Mouse (Mus musculus): ENCODE measurements around the gene Chd6.

DNA sequence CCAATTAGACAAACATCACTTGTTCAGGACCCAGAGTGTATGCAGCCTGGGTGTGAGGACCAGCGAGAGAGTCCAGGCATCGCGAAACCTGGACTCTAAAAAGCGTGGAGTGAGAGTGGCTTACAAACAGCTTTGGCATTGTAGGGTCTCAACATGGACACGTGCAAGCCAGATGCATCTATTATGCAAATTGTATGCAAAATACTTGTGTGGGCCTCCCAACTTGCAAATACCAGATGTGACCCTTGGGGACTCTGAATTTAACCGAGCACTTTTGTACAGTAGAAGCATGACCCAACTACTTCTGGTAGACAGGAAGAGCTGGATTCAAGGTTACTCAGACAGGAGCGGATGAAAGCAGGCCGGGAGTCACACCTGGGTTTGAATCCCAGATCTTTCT lies 192.2 kb downstream of the Chd6 start:
- TF ChIP-seq GATA1 (IDR thresholded peaks at IDR 0.05; ENCODE audit: borderline replicate concordance, low read length) (no peak), FLI1 (IDR thresholded peaks at IDR 0.05; ENCODE audit: low read length) (no peak)
